Comparison of ENCODE assay signal across 28 mouse cellular contexts in genomic region chr3:150119866-150120265, GRCm38 (mm10).
DNase-seq lines count a peak whose midpoint lies in the region; ATAC-seq lines count a peak whose summit lies in the region.
"Had no signal": no experiment of that assay in that cellular context is flagged by ENCODE, and none has a peak within 500 bp of the region (broad histone marks: within the 10 kb centered on the region; RNA-seq: fewer than 3 reads in every experiment).

No protein-coding gene starts in this region.

- no peaks in the 10 kb centered on the region for H3K27me3 ChIP-seq in embryonic facial prominence, embryonic 11.5 days (ENCODE audit: control insufficient read depth, insufficient read depth, low read length)
- no peaks in the 10 kb centered on the region for H3K27me3 ChIP-seq in embryonic facial prominence, embryonic 10.5 days (replicated peaks; ENCODE audit: low read depth, poor library complexity, severe bottlenecking)
- H3K27me3 ChIP-seq in lung, embryonic 15.5 days, result no peaks in the 10 kb centered on the region
- no peaks in the 10 kb centered on the region for H3K27me3 ChIP-seq in embryonic facial prominence, embryonic 14.5 days (replicated peaks; ENCODE audit: control insufficient read depth, insufficient read depth, low read length)
- H3K27me3 ChIP-seq: embryonic facial prominence, embryonic 13.5 days; forebrain, embryonic 13.5 days; heart, embryonic 12.5 days; heart, embryonic 15.5 days; hindbrain, embryonic 13.5 days; intestine, embryonic 15.5 days had no signal

- H3K4me3 ChIP-seq in embryonic facial prominence, embryonic 11.5 days (ENCODE audit: low read depth, low read length), result no peak overlapping the region
- H3K4me3 ChIP-seq in embryonic facial prominence, embryonic 10.5 days, result no peak overlapping the region
- H3K4me3 ChIP-seq in lung, embryonic 15.5 days, result no peak overlapping the region
- H3K4me3 ChIP-seq in embryonic facial prominence, embryonic 14.5 days (ENCODE audit: low read depth, low read length), result no peak overlapping the region
- H3K4me3 ChIP-seq: embryonic facial prominence, embryonic 13.5 days; forebrain, embryonic 10.5 days; forebrain, embryonic 13.5 days; heart, embryonic 12.5 days; heart, embryonic 15.5 days; hindbrain, embryonic 10.5 days; hindbrain, embryonic 13.5 days; intestine, embryonic 15.5 days had no signal

- no peaks in the 10 kb centered on the region for H3K9me3 ChIP-seq in embryonic facial prominence, embryonic 11.5 days (replicated peaks; ENCODE audit: control insufficient read depth, low read length)
- no peaks in the 10 kb centered on the region for H3K9me3 ChIP-seq in embryonic facial prominence, embryonic 10.5 days
- no peaks in the 10 kb centered on the region for H3K9me3 ChIP-seq in lung, embryonic 15.5 days
- H3K9me3 ChIP-seq in embryonic facial prominence, embryonic 14.5 days (ENCODE audit: control insufficient read depth, low read length), result no peaks in the 10 kb centered on the region
- H3K9me3 ChIP-seq: embryonic facial prominence, embryonic 13.5 days; forebrain, embryonic 10.5 days; forebrain, embryonic 13.5 days; heart, embryonic 12.5 days; heart, embryonic 15.5 days; hindbrain, embryonic 10.5 days; hindbrain, embryonic 13.5 days; intestine, embryonic 15.5 days had no signal

- DNase-seq in embryonic facial prominence, embryonic 11.5 days (ENCODE audit: low spot score), result peak; percentile 4
- no peak for DNase-seq in embryonic facial prominence, embryonic 10.5 days (ENCODE audit: low spot score)
- DNase-seq in lung, postnatal 10 days, result no peak
- DNase-seq in NIH3T3 (ENCODE audit: low read depth), result peak; percentile 3
- DNase-seq in embryonic facial prominence, embryonic 14.5 days (ENCODE audit: low spot score), result peak; percentile 8
- no peak for DNase-seq in kidney, adult 11 months
- DNase-seq: adrenal gland, adult 8-10 months; adrenal gland, postnatal 25 days; cerebellum, adult 11-12 months; cerebellum, adult 8-10 months; cerebellum, postnatal 10 days; cerebellum, postnatal 36 days; gastrocnemius, postnatal 25 days; heart, adult 18-20 months; heart, postnatal 10 days; heart, postnatal 36 days had no signal

- no peak for ATAC-seq in embryonic facial prominence, embryonic 11.5 days (replicated peaks; ENCODE audit: insufficient number of reproducible peaks, low FRiP score, low TSS enrichment, low read depth)
- ATAC-seq in lung, embryonic 15.5 days (ENCODE audit: borderline replicate concordance, extremely low read depth, low FRiP score, low TSS enrichment), result peak; percentile 55; the same call in 1 of the 2 replicates
- peak; percentile 26; the same call in 1 of the 2 replicates for ATAC-seq in embryonic facial prominence, embryonic 14.5 days (ENCODE audit: low read depth)
- ATAC-seq: activated CD4-positive, CD25-positive, alpha-beta regulatory T cell, adult 4 months; CD4-positive, CD25-positive, alpha-beta regulatory T cell, adult 4 months; forebrain, embryonic 13.5 days; hindbrain, embryonic 16.5 days; intestine, embryonic 15.5 days had no signal

- H3K27ac ChIP-seq in embryonic facial prominence, embryonic 11.5 days (replicated peaks; ENCODE audit: low read depth, low read length), result no peak overlapping the region
- no peak overlapping the region for H3K27ac ChIP-seq in embryonic facial prominence, embryonic 10.5 days (replicated peaks)
- H3K27ac ChIP-seq in lung, embryonic 15.5 days, result no peak overlapping the region
- no peak overlapping the region for H3K27ac ChIP-seq in embryonic facial prominence, embryonic 14.5 days (replicated peaks; ENCODE audit: low read depth, low read length)
- H3K27ac ChIP-seq: embryonic facial prominence, embryonic 13.5 days; forebrain, embryonic 10.5 days; forebrain, embryonic 13.5 days; heart, embryonic 15.5 days; hindbrain, embryonic 10.5 days; hindbrain, embryonic 13.5 days; intestine, embryonic 15.5 days had no signal

- H3K9ac ChIP-seq in embryonic facial prominence, embryonic 11.5 days (replicated peaks; ENCODE audit: low read length), result no peak overlapping the region
- H3K9ac ChIP-seq in lung, embryonic 15.5 days, result no peak overlapping the region
- no peak overlapping the region for H3K9ac ChIP-seq in embryonic facial prominence, embryonic 14.5 days (ENCODE audit: low read depth, low read length)
- H3K9ac ChIP-seq: embryonic facial prominence, embryonic 13.5 days; forebrain, embryonic 13.5 days; heart, embryonic 12.5 days; heart, embryonic 15.5 days; hindbrain, embryonic 13.5 days; intestine, embryonic 15.5 days had no signal

- no peak overlapping the region for H3K4me2 ChIP-seq in embryonic facial prominence, embryonic 11.5 days (ENCODE audit: low read depth, low read length)
- H3K4me2 ChIP-seq in lung, embryonic 15.5 days, result no peak overlapping the region
- no peak overlapping the region for H3K4me2 ChIP-seq in embryonic facial prominence, embryonic 14.5 days (ENCODE audit: low read depth, low read length)
- H3K4me2 ChIP-seq: embryonic facial prominence, embryonic 13.5 days; forebrain, embryonic 13.5 days; heart, embryonic 12.5 days; heart, embryonic 15.5 days; hindbrain, embryonic 13.5 days; intestine, embryonic 15.5 days had no signal

- WGBS in embryonic facial prominence, embryonic 11.5 days, result 60% methylated on average over 3 of the region's 3 CpGs
- 62% methylated on average over 3 of the region's 3 CpGs for WGBS in embryonic facial prominence, embryonic 10.5 days
- 37% methylated on average over 3 of the region's 3 CpGs for WGBS in lung, embryonic 15.5 days
- 37% methylated on average over 3 of the region's 3 CpGs for WGBS in embryonic facial prominence, embryonic 14.5 days

- no peaks in the 10 kb centered on the region for H3K36me3 ChIP-seq in embryonic facial prominence, embryonic 11.5 days (replicated peaks; ENCODE audit: control insufficient read depth, insufficient read depth, low read depth, low read length)
- H3K36me3 ChIP-seq in embryonic facial prominence, embryonic 10.5 days (replicated peaks), result no peaks in the 10 kb centered on the region
- H3K36me3 ChIP-seq in lung, embryonic 15.5 days, result no peaks in the 10 kb centered on the region
- no peaks in the 10 kb centered on the region for H3K36me3 ChIP-seq in embryonic facial prominence, embryonic 14.5 days (ENCODE audit: control insufficient read depth, insufficient read depth, low read length)
- H3K36me3 ChIP-seq: embryonic facial prominence, embryonic 13.5 days; forebrain, embryonic 10.5 days; heart, embryonic 12.5 days; heart, embryonic 15.5 days; hindbrain, embryonic 10.5 days; hindbrain, embryonic 13.5 days; intestine, embryonic 15.5 days had no signal

- no peaks in the 10 kb centered on the region for H3K4me1 ChIP-seq in embryonic facial prominence, embryonic 11.5 days (ENCODE audit: control insufficient read depth, insufficient read depth, low read length)
- no peaks in the 10 kb centered on the region for H3K4me1 ChIP-seq in embryonic facial prominence, embryonic 10.5 days
- no peaks in the 10 kb centered on the region for H3K4me1 ChIP-seq in lung, embryonic 15.5 days
- no peaks in the 10 kb centered on the region for H3K4me1 ChIP-seq in embryonic facial prominence, embryonic 14.5 days (ENCODE audit: control insufficient read depth, insufficient read depth, low read length)
- H3K4me1 ChIP-seq: embryonic facial prominence, embryonic 13.5 days; forebrain, embryonic 10.5 days; forebrain, embryonic 13.5 days; heart, embryonic 12.5 days; heart, embryonic 15.5 days; hindbrain, embryonic 10.5 days; hindbrain, embryonic 13.5 days; intestine, embryonic 15.5 days had no signal

Comparison
In these comparisons a context has a peak if more than half of its experiments do, and no peak if none do; other contexts are left out.
1. DNase-seq: peak in embryonic facial prominence, embryonic 11.5 days (single experiment), NIH3T3 (single experiment) and embryonic facial prominence, embryonic 14.5 days (single experiment); none in embryonic facial prominence, embryonic 10.5 days (single experiment), lung, postnatal 10 days (single experiment) and kidney, adult 11 months (single experiment).